Mouse (Mus musculus) limb, embryonic 14.5 days (tissue): ENCODE data around the gene Sec62. TPM values are rescaled to one million over a fixed set of nuclear protein-coding genes. Genes with fewer than 3 reads are reported as not detected.

Source experiments
- ATAC-seq: fragments of 200-750 bp; cut with Nextera tagmentation; 2 replicates; pipeline ENCODE4 v1.8.0; 2017; ENCODE audit warnings: low read depth, moderate number of reproducible peaks, moderate TSS enrichment; ENCODE audit not compliant: low FRiP score
- DNase-seq: peaks from one replicate; pipeline ENCODE4 v3.0.0-alpha.2; 2015; ENCODE audit warnings: low spot score
- H3K27ac ChIP-seq: fragments of 300-500 bp; sonication (generic); replicated peaks from 2 replicates; pipeline ENCODE4 v1.5.1; 2014; ENCODE audit warnings: low read depth, mild to moderate bottlenecking, low read length, moderate library complexity, mixed read lengths
- H3K27me3 ChIP-seq: fragments of 300-500 bp; sonication (generic); 2 replicates; pipeline ENCODE4 v1.6.1; 2014; ENCODE audit warnings: low read length, mixed read lengths; ENCODE audit not compliant: control insufficient read depth, insufficient read depth
- H3K36me3 ChIP-seq: fragments of 300-500 bp; sonication (generic); 2 replicates; pipeline ENCODE4 v1.6.1; 2014; ENCODE audit warnings: mild to moderate bottlenecking, low read length, moderate library complexity, mixed read lengths; ENCODE audit not compliant: control insufficient read depth, insufficient read depth
- H3K4me1 ChIP-seq: fragments of 300-500 bp; sonication (generic); 2 replicates; pipeline ENCODE4 v1.6.1; 2014; ENCODE audit warnings: antibody characterized with exemption, low read length, mixed read lengths; ENCODE audit not compliant: control insufficient read depth, insufficient read depth
- H3K4me2 ChIP-seq: fragments of 300-500 bp; sonication (generic); replicated peaks from 2 replicates; pipeline ENCODE4 v1.6.1; 2014; ENCODE audit warnings: low read depth, mild to moderate bottlenecking, low read length, moderate library complexity; ENCODE audit not compliant: severe bottlenecking
- H3K4me3 ChIP-seq: fragments of 300-500 bp; sonication (generic); replicated peaks from 2 replicates; pipeline ENCODE4 v1.5.1; 2014; ENCODE audit warnings: low read length
- H3K9ac ChIP-seq: fragments of 300-500 bp; sonication (generic); 2 replicates; pipeline ENCODE4 v1.6.1; 2014; ENCODE audit warnings: mild to moderate bottlenecking, low read depth, low read length, moderate library complexity; ENCODE audit not compliant: severe bottlenecking
- H3K9me3 ChIP-seq: fragments of 300-500 bp; sonication (generic); 2 replicates; pipeline ENCODE4 v1.6.1; 2016; ENCODE audit warnings: low read length; ENCODE audit not compliant: control insufficient read depth
- POLR2A ChIP-seq: fragments of 200-500 bp; IDR thresholded peaks from 2 replicates; pipeline ENCODE4 v1.8.0; 2012; ENCODE audit warnings: inconsistent platforms, mild to moderate bottlenecking, moderate library complexity, borderline replicate concordance; ENCODE audit not compliant: insufficient read depth, insufficient read length; ENCODE audit errors: extremely low read depth
- WGBS: fragments of 180-500 bp; shearing (Covaris S2); extraction: QIAGEN DNeasy Blood & Tissue Kit; methylation state at CpG from one replicate; pipeline ENCODE4 v1.1.7; 2014; 5-methylcytosine and 5-hydroxymethylcytosine counted together
- polyA plus RNA-seq, 2 experiments: library from polyadenylated mRNA; depleted of rRNA in 1 of 2; stranded (reverse) in 1 of 2; unstranded in 1 of 2; fragments of >200 nt; fragmentation: Nextera tagmentation in 1 of 2; extraction: Ambion mirVana in 1 of 2; gene quantifications; 2 replicates each; pipeline versions ENCODE4 v1.2.1 to v1.2.3; 2012 to 2014

The Sec62 gene
- polyA plus RNA-seq, 2 experiments: 53.6 to 103 TPM

GRCm38 (mm10) chr3:30772631-30773030 is 20.0 kb upstream of the Sec62 start:
- H3K9ac ChIP-seq: no peak overlapping the region
- no peak overlapping the region for H3K27ac ChIP-seq
- no peaks in the 10 kb centered on the region for H3K9me3 ChIP-seq
- no peaks in the 10 kb centered on the region for H3K4me1 ChIP-seq
- no peak overlapping the region for H3K4me3 ChIP-seq
- no peaks in the 10 kb centered on the region for H3K27me3 ChIP-seq
- no peak overlapping the region for H3K4me2 ChIP-seq
- no peak for TF ChIP-seq POLR2A
- WGBS: 70% methylated on average over 4 of the region's 4 CpGs
- ATAC-seq (no peak), DNase-seq (no peak)
- no peaks in the 10 kb centered on the region for H3K36me3 ChIP-seq

- WGBS: 91% methylated on average over 5 of the region's 5 CpGs
- DNase-seq (no peak), ATAC-seq (no peak)
- no peak for TF ChIP-seq POLR2A
- Histone ChIP-seq H3K4me3 (no peak overlapping the region), H3K4me2 (no peak overlapping the region), H3K4me1 (no peaks in the 10 kb centered on the region), H3K9me3 (no peaks in the 10 kb centered on the region), H3K36me3 (no peaks in the 10 kb centered on the region), H3K27me3 (no peaks in the 10 kb centered on the region), H3K9ac (no peak overlapping the region), H3K27ac (no peak overlapping the region)
These were observed 18.0 kb upstream of the Sec62 start for GRCm38 (mm10) chr3:30774677-30775076.

GRCm38 (mm10) chr3:30777984-30778383 is 14.7 kb upstream of the Sec62 start:
- no peaks in the 10 kb centered on the region for H3K27me3 ChIP-seq
- WGBS: 68% methylated on average over 5 of the region's 5 CpGs
- no peak overlapping the region for H3K27ac ChIP-seq
- H3K36me3 ChIP-seq: no peaks in the 10 kb centered on the region
- no peaks in the 10 kb centered on the region for H3K4me1 ChIP-seq
- H3K4me3 ChIP-seq: no peak overlapping the region
- H3K4me2 ChIP-seq: no peak overlapping the region
- no peak for ATAC-seq
- no peak for DNase-seq
- no peaks in the 10 kb centered on the region for H3K9me3 ChIP-seq
- no peak for TF ChIP-seq POLR2A
- H3K9ac ChIP-seq: no peak overlapping the region

GRCm38 (mm10) chr3:30788531-30788930 is 4.1 kb upstream of the Sec62 start:
- no peak for TF ChIP-seq POLR2A
- peak; percentile 7 for DNase-seq
- peaks cover 3% of the 10 kb centered on the region; the same call in 1 of the 2 replicates for H3K4me1 ChIP-seq
- no peaks in the 10 kb centered on the region for H3K9me3 ChIP-seq
- no peak overlapping the region for H3K4me2 ChIP-seq
- no peak for ATAC-seq
- H3K36me3 ChIP-seq: no peaks in the 10 kb centered on the region
- no peak overlapping the region for H3K27ac ChIP-seq
- no peak overlapping the region for H3K4me3 ChIP-seq
- H3K27me3 ChIP-seq: no peaks in the 10 kb centered on the region
- WGBS: 26% methylated on average over 5 of the region's 5 CpGs
- H3K9ac ChIP-seq: no peak overlapping the region

- DNase-seq (peak; percentile 29), ATAC-seq (peak; percentile 71)
- Histone ChIP-seq H3K9me3 (no peaks in the 10 kb centered on the region), H3K9ac (peak overlapping the region; percentile 98), H3K36me3 (no peaks in the 10 kb centered on the region), H3K4me2 (peak overlapping the region; percentile 57), H3K4me3 (peak overlapping the region; percentile 93), H3K27me3 (no peaks in the 10 kb centered on the region), H3K27ac (peak overlapping the region; percentile 98), H3K4me1 (peaks cover 7% of the 10 kb centered on the region; the same call in 1 of the 2 replicates)
- TF ChIP-seq POLR2A: no peak
- WGBS: under 1% methylated on average over 48 of the region's 75 CpGs
These were observed 937 bp downstream of the Sec62 start for GRCm38 (mm10) chr3:30793403-30794221.

- H3K9ac ChIP-seq: no peak overlapping the region
- 94% methylated on average over 3 of the region's 3 CpGs for WGBS
- H3K27ac ChIP-seq: no peak overlapping the region
- H3K27me3 ChIP-seq: no peaks in the 10 kb centered on the region
- TF ChIP-seq POLR2A: no peak
- no peak for ATAC-seq
- no peak overlapping the region for H3K4me2 ChIP-seq
- DNase-seq: no peak
- no peaks in the 10 kb centered on the region for H3K4me1 ChIP-seq
- no peaks in the 10 kb centered on the region for H3K9me3 ChIP-seq
- peaks cover 39% of the 10 kb centered on the region for H3K36me3 ChIP-seq
- no peak overlapping the region for H3K4me3 ChIP-seq
These were observed 9.5 kb downstream of the Sec62 start for GRCm38 (mm10) chr3:30802171-30802570.
